Mouse (Mus musculus): ENCODE results near the gene H2-DMa. TPM values are rescaled to one million over a fixed set of nuclear protein-coding genes. Genes with fewer than 3 reads are reported as not detected.
"Not testable (repeated sequence)": the region's sequence is repeated elsewhere in the genome, so short reads cannot be mapped to it uniquely, and the experiment has no call there.

H2-DMa gene
- polyA plus RNA-seq, 1 experiment from 2014 or later: 4.4 TPM

DNA sequence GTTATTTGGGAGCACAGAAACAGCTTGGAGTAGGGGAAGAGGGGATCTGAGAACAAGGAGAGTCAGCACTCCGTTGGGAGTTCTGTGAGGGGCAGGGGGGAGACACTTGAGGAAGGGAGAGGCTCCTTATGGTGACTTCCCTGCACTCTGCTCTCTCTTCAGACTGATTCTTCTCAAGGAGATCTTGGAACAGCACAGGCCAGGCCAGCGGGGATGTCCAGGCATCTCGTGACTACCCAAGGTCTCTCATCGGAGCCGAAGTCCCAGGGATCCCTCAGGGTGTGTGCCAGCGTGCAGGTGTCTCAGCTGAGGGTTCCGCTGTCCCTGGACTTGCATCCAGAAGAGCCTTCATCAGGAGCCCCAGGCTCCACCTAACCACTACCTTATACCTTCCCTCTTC lies 19.3 kb downstream of the H2-DMa start:
- ATAC-seq (ENCODE audit: low read depth) (no peak), DNase-seq (no peak)
- Histone ChIP-seq H3K4me2 (no peak overlapping the region), H3K36me3 (no peaks in the 10 kb centered on the region), H3K27me3 (peaks cover 64% of the 10 kb centered on the region), H3K9me3 (replicated peaks) (no peaks in the 10 kb centered on the region), H3K9ac (no peak overlapping the region), H3K4me1 (replicated peaks) (peaks cover 35% of the 10 kb centered on the region), H3K27ac (no peak overlapping the region), H3K4me3 (replicated peaks) (no peak overlapping the region)
- 80% methylated on average over 7 of the region's 7 CpGs for WGBS (ENCODE audit: insufficient replicate concordance)

DNA sequence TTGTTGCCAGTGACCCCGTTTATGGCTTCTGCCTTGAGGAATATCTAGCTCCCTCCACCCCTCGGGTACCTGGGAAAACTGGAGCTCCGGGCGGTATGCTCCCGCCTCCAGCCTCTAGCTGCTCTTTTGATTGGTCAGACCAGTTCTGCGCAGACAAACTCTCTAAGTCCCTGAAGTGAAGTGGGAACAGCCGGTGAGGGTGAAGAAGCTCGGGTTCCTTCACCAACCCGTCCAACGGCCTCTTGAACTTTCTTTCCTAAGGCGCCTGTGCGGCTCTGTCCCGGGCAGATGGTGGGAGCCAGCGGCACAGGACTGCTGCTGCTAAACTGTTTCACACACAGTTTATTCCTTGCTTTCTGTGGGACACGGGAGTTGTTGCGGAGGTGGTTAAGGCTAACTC lies 20.1 kb downstream of the H2-DMa start:
- ATAC-seq (ENCODE audit: low read depth) (no peak), DNase-seq (no peak)
- Histone ChIP-seq H3K36me3 (no peaks in the 10 kb centered on the region), H3K9me3 (replicated peaks) (no peaks in the 10 kb centered on the region), H3K9ac (peak overlapping the region; percentile 41; the same call in 1 of the 2 replicates), H3K4me2 (peak overlapping the region; percentile 58), H3K27me3 (peaks cover 66% of the 10 kb centered on the region), H3K4me3 (replicated peaks) (peak overlapping the region; percentile 33), H3K27ac (no peak overlapping the region), H3K4me1 (replicated peaks) (peaks cover 35% of the 10 kb centered on the region)
- 7% methylated on average over 16 of the region's 16 CpGs for WGBS (ENCODE audit: insufficient replicate concordance)

DNA sequence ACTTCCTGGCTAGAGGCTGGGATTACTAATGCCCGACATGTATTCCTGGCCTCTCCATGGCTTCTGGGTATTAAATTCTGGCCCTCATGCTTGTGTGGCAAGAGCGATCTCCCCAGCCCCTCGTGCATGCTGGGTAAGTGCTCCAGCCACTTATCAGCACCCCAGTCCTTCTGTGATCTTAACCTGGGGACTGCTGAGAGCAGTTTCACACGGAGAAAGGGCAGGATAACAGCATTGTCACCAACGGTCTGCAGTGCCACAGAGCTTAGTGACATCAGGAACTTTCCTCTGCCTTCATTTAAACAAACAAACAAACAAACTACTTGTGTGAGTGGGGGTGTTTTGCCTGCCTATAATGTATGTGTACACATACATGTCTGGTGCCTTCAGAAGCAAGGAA lies 20.9 kb downstream of the H2-DMa start:
- Histone ChIP-seq H3K27ac (no peak overlapping the region), H3K4me3 (replicated peaks) (peak overlapping the region; percentile 33), H3K4me1 (replicated peaks) (peaks cover 35% of the 10 kb centered on the region), H3K27me3 (peaks cover 66% of the 10 kb centered on the region), H3K4me2 (peak overlapping the region; percentile 58), H3K9me3 (replicated peaks) (no peaks in the 10 kb centered on the region), H3K36me3 (no peaks in the 10 kb centered on the region), H3K9ac (peak overlapping the region; percentile 41; the same call in 1 of the 2 replicates)
- WGBS (ENCODE audit: insufficient replicate concordance): 5% methylated on average over 5 of the region's 5 CpGs
- no peak for ATAC-seq (ENCODE audit: low read depth)
- DNase-seq: no peak

DNA sequence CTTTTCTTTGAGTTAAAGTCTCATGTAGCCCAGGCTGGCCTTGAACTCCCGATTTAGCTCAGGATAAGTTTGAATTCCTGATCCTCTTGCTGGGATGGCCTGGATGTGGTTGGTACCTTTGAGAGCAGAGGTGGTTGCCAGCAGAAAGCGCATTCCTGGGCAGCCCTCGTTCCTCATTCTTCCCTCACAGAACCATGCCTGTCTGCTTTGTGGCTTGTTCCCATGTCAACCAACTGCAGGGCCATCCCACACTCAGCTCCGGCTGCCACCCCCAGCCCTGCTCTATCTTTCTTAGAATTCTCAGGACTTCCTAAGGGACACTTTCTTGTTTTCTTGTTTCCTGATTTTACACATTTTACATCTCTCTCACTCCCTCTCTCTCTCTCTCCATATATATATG lies 22.1 kb downstream of the H2-DMa start:
- peaks cover 26% of the 10 kb centered on the region for H3K4me1 ChIP-seq (replicated peaks)
- no peak for ATAC-seq (ENCODE audit: low read depth)
- WGBS (ENCODE audit: insufficient replicate concordance): 43% methylated on average over 4 of the region's 4 CpGs
- no peak overlapping the region for H3K4me2 ChIP-seq
- no peaks in the 10 kb centered on the region for H3K36me3 ChIP-seq
- no peak overlapping the region for H3K27ac ChIP-seq
- no peak for DNase-seq
- H3K4me3 ChIP-seq (replicated peaks): no peak overlapping the region
- no peak overlapping the region for H3K9ac ChIP-seq
- peaks cover 59% of the 10 kb centered on the region for H3K27me3 ChIP-seq
- H3K9me3 ChIP-seq (replicated peaks): no peaks in the 10 kb centered on the region

DNA sequence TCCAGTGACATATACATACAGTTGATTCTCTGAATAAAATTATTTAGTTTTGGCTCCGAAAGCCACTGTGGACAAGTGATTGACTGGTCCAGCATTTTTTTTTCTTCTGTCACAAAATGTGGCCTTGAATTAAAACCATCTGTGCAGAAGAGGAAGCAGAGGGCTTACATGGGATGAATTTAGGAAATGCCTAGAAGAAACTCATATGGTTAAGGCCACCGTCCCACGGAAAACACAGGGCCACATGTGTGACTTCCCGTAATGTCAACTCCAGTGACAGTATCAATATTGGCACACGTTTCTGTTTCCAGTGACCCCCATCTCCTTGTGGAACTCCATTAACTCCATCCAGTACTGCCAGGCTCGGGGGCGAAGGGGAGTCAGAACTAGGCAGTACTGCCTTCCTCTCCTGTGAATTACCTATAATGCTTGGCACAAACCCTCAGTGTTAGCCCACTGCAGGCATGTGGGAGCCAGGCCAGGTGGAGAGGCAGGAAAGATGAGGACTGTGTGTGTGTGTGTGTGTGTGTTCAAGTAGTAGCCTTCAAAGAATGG lies 23.2 kb downstream of the H2-DMa start:
- peaks cover 26% of the 10 kb centered on the region for H3K4me1 ChIP-seq (replicated peaks)
- 49% methylated on average over 7 of the region's 7 CpGs for WGBS (ENCODE audit: insufficient replicate concordance)
- H3K27ac ChIP-seq: peak overlapping the region; percentile 32; the same call in 1 of the 2 replicates
- H3K27me3 ChIP-seq: peaks cover 48% of the 10 kb centered on the region
- H3K9ac ChIP-seq: no peak overlapping the region
- ATAC-seq (ENCODE audit: low read depth) (no peak), DNase-seq (no peak)
- no peak overlapping the region for H3K4me3 ChIP-seq (replicated peaks)
- H3K9me3 ChIP-seq (replicated peaks): no peaks in the 10 kb centered on the region
- H3K4me2 ChIP-seq: no peak overlapping the region
- no peaks in the 10 kb centered on the region for H3K36me3 ChIP-seq

DNA sequence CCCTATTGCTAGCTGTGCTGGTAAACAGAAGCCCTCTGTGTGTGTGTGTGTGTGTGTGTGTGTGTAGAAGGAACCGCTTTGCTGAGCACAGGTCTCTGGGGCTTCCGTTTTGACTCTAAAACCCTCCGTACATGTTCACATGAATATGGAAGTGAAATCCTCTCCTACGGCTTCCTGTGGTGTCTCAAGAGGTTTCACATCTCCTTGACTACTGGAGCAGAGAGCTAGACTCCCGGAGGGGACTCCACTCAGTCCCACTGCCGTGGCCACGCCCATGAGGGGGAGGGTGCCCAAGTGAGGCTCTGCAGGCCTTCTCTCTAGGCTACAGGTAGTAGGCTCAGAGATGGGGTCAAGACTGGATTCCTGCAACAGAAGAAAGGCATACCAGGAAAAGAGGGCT lies 23.7 kb downstream of the H2-DMa start, which contains the start of gene H2-DMb2:
Gene H2-DMb2 (plus strand): TSS at position 275 of the 400 bp plus-strand sequence.
- H3K36me3 ChIP-seq: no peaks in the 10 kb centered on the region
- peaks cover 26% of the 10 kb centered on the region for H3K4me1 ChIP-seq (replicated peaks)
- no peak within 1 kb of the TSS for H3K4me2 ChIP-seq
- 17% methylated on average over 7 of the region's 7 CpGs for WGBS (ENCODE audit: insufficient replicate concordance)
- H3K9ac ChIP-seq: no peak within 1 kb of the TSS
- peak within 1 kb of the TSS; percentile 32; the same call in 1 of the 2 replicates for H3K27ac ChIP-seq
- DNase-seq: peak; percentile 24
- H3K27me3 ChIP-seq: peaks cover 43% of the 10 kb centered on the region
- H3K4me3 ChIP-seq (replicated peaks): no peak within 1 kb of the TSS
- peak; percentile 36; the same call in 1 of the 2 replicates for ATAC-seq (ENCODE audit: low read depth)
- no peaks in the 10 kb centered on the region for H3K9me3 ChIP-seq (replicated peaks)

DNA sequence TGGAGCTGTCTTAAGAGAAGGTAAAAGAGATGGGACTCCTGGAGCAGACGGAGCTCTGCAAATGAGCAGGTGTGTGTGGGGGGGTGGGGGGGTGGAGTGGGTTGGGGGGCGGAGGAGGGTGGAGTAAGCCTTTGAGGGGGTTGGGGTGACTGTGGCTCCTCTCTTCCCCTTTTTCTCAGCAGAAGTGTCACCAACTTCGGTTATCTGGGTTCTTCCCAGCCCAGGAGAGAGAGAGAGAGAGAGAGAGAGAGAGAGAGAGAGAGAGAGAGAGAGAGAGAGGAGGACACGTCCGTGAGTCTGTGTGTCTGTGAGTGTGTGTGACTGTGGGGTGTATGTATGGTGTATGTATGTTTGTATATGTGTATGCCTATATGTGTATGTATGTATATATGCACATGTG lies 24.1 kb downstream of the H2-DMa start:
- no peak overlapping the region for H3K4me3 ChIP-seq (replicated peaks)
- no peak overlapping the region for H3K4me2 ChIP-seq
- no peak overlapping the region for H3K27ac ChIP-seq
- H3K9ac ChIP-seq: no peak overlapping the region
- H3K36me3 ChIP-seq: no peaks in the 10 kb centered on the region
- peaks cover 39% of the 10 kb centered on the region for H3K27me3 ChIP-seq
- no peak for ATAC-seq (ENCODE audit: low read depth)
- H3K9me3 ChIP-seq (replicated peaks): no peaks in the 10 kb centered on the region
- 17% methylated on average over 5 of the region's 5 CpGs for WGBS (ENCODE audit: insufficient replicate concordance)
- DNase-seq: no peak
- H3K4me1 ChIP-seq (replicated peaks): peaks cover 26% of the 10 kb centered on the region

DNA sequence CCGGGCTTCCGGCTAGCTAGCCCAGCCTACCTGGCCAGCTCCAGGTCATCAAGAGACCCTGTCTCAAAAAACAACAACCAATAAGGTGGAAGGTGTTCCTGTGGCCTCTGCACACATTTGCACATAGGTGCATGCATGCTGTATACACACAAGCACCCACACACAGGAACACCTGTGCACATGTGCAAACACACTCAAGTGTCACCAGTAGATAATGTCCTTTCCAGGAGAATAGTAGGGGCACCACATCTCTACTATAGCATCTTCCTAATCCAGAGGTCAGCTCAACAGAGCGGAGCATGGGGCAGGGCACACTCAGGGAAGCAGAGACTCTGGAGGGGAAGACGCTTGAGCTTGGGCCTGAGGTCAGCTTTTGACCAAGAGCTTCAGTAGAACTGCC lies 24.9 kb downstream of the H2-DMa start:
- H3K9ac ChIP-seq; H3K27ac ChIP-seq; H3K4me3 ChIP-seq (replicated peaks); DNase-seq; ATAC-seq (ENCODE audit: low read depth); H3K36me3 ChIP-seq; H3K4me2 ChIP-seq; H3K9me3 ChIP-seq (replicated peaks): not testable (repeated sequence)
- H3K27me3 ChIP-seq: peaks cover 32% of the 10 kb centered on the region
- peaks cover 23% of the 10 kb centered on the region for H3K4me1 ChIP-seq (replicated peaks)
- WGBS (ENCODE audit: insufficient replicate concordance): 71% methylated on average over 4 of the region's 4 CpGs

DNA sequence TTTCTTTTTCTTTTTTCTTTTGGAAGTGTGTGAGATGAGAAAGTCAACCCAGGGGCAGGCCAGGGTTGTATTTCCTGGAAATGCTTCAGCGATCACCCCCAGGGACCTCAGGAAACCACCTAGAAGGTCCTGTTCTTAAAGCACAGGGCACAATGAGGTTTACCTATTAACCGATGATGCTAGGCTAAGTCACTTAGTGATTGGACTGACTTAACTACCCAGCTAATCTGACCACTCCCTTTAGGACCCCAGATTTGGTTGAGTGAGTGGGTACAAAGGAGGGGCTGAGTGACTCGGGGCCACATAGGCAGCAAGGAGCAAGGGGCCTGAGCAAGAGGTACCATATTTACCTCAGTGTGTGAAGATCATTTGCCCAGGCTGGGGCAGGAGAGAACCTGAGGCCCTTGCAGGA lies 25.6 kb downstream of the H2-DMa start:
- H3K4me2 ChIP-seq: no peak overlapping the region
- H3K27ac ChIP-seq: no peak overlapping the region
- peaks cover 24% of the 10 kb centered on the region for H3K27me3 ChIP-seq
- 59% methylated on average over 3 of the region's 3 CpGs for WGBS (ENCODE audit: insufficient replicate concordance)
- no peaks in the 10 kb centered on the region for H3K9me3 ChIP-seq (replicated peaks)
- no peak overlapping the region for H3K4me3 ChIP-seq (replicated peaks)
- DNase-seq: no peak
- no peak for ATAC-seq (ENCODE audit: low read depth)
- no peak overlapping the region for H3K9ac ChIP-seq
- peaks cover 16% of the 10 kb centered on the region for H3K4me1 ChIP-seq (replicated peaks)
- no peaks in the 10 kb centered on the region for H3K36me3 ChIP-seq

DNA sequence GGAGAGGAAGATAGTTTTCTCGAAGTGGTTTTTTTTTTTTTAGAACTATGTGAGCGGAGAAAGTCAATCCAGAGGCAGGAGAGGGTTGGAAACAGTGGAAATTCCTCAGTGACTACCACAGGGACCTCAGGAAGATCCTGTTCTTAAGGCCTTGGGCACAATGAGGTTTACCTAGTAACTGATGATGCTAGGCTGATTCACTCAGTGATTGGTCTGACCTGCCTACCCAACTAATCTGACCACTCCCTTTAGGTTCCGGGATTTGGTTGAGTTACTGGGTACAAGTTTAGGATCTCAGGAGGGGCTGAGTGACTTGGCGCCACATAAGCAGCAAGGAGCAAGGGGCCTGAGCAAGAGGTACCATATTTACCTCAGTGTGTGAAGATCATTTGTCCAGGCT lies 33.6 kb downstream of the H2-DMa start, which contains the start of gene H2-DMb1:
Gene H2-DMb1 (plus strand): TSS at position 150 of the 400 bp plus-strand sequence.
- H3K4me3 ChIP-seq (replicated peaks): no peak within 1 kb of the TSS
- H3K36me3 ChIP-seq: no peaks in the 10 kb centered on the region
- no peak within 1 kb of the TSS for H3K9ac ChIP-seq
- no peak for DNase-seq
- no peaks in the 10 kb centered on the region for H3K4me1 ChIP-seq (replicated peaks)
- H3K27ac ChIP-seq: no peak within 1 kb of the TSS
- no peak within 1 kb of the TSS for H3K4me2 ChIP-seq
- H3K27me3 ChIP-seq: no peaks in the 10 kb centered on the region
- no peaks in the 10 kb centered on the region for H3K9me3 ChIP-seq (replicated peaks)
- no peak for ATAC-seq (ENCODE audit: low read depth)
- 48% methylated on average over 4 of the region's 4 CpGs for WGBS (ENCODE audit: insufficient replicate concordance)

DNA sequence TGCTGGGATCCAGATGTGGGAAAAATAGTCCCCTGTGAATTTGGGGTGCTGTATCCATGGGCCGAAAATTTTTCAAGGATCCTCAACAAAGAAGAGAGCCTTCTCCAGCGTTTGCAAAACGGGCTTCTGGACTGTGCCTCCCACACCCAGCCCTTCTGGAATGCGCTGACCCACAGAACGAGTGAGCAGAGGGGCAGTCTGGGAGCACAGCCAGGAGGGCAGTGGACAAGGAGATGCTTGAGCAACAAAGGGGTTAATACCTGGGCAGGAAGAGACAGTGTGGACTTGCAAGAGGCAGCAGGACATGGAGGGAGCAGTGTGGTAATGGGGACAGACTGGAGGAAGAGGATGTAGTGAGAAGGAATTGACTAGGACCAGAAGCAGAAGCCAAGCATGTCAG lies 36.2 kb downstream of the H2-DMa start:
- DNase-seq (no peak), ATAC-seq (ENCODE audit: low read depth) (no peak)
- Histone ChIP-seq H3K9me3 (replicated peaks) (no peaks in the 10 kb centered on the region), H3K27me3 (no peaks in the 10 kb centered on the region), H3K36me3 (no peaks in the 10 kb centered on the region), H3K4me3 (replicated peaks) (no peak overlapping the region), H3K9ac (no peak overlapping the region), H3K27ac (no peak overlapping the region), H3K4me1 (replicated peaks) (no peaks in the 10 kb centered on the region), H3K4me2 (no peak overlapping the region)
- 55% methylated on average over 5 of the region's 5 CpGs for WGBS (ENCODE audit: insufficient replicate concordance)

DNA sequence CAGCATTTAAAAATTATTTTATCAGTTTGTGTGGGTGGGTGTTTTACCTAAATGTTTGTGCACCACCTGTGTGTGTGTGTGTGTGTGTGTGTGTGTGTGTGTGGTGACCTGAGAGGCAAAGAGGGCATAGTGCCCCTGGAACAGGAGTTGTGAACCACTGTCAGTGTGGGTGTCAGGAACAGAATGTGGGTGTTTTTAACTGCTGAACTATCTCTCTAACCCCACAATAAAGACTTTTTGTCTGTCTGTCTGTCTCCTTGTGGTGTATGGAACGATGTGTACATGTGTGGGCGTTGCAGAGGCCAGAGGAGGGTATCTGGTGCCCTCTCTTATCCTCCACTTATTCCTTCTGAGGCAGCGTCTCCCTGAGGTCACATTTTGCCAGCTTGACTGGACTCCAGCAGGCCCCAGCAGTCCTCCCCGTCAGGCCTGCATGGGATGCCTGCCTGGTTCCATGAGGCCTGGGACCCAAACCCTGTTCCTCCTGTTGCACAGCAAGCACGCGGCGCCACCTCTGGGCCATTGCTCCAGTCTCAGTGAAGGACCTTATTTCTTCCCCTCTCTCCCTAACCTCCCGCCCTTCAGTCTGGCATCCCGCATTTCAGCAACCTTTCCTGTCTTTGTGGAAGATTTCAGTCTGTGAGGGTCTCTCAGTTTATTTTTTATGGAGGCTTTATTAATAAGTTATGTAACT lies 45.0 kb downstream of the H2-DMa start:
- no peaks in the 10 kb centered on the region for H3K36me3 ChIP-seq
- H3K27me3 ChIP-seq: no peaks in the 10 kb centered on the region
- DNase-seq (no peak), ATAC-seq (ENCODE audit: low read depth) (no peak)
- 46% methylated on average over 9 of the region's 9 CpGs for WGBS (ENCODE audit: insufficient replicate concordance)
- H3K9ac ChIP-seq: no peak overlapping the region
- H3K4me1 ChIP-seq (replicated peaks): no peaks in the 10 kb centered on the region
- no peak overlapping the region for H3K4me3 ChIP-seq (replicated peaks)
- H3K4me2 ChIP-seq: no peak overlapping the region
- no peak overlapping the region for H3K27ac ChIP-seq
- no peaks in the 10 kb centered on the region for H3K9me3 ChIP-seq (replicated peaks)

Measured in liver, embryonic 13.5 days (tissue).